Mouse (Mus musculus): ENCODE measurements around the gene Plekha7.

- no peak for TF ChIP-seq CTCF (IDR thresholded peaks at IDR 0.05; ENCODE audit: low read depth)
- TF ChIP-seq EP300 (IDR thresholded peaks at IDR 0.05; ENCODE audit: low read depth) = no peak
Observed at GRCm38 (mm10) chr7:116191138-116191537, 117.0 kb downstream of the Plekha7 start.

All from heart, postnatal 0 days (tissue).